Mouse (Mus musculus): ENCODE results near the gene Dlgap4.

DNA sequence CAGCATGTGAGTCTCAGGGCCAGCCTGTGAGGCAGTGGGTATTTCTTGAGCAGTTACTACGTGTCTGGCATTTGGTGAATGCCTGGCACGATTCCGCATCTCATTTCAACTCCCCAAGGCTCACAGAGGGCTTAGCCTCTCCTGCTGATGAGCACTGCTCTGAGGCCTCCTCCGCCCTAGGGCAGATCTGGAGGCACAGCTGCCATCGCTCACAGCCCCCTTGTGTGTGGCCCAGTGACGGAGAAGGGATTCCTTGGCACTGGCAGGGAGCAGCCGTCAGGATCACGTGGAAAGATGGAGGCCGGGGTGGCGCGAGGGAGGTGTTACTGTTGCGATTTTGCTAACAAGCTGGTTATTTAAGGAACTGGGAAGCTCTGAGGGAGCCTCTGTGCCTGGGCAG lies 52.7 kb downstream of the Dlgap4 start:
- TF ChIP-seq CTCF (conservative IDR thresholded peaks at IDR 0.05; ENCODE audit: low read length) (no peak), POU5F1 (IDR thresholded peaks at IDR 0.05; ENCODE audit: borderline replicate concordance, low read length) (no peak), NANOG (IDR thresholded peaks at IDR 0.05; ENCODE audit: borderline replicate concordance, low read length) (no peak)
